Mouse (Mus musculus) heart, postnatal 0 days (tissue): ENCODE results near the gene Atg2b.

Source experiments
- CTCF ChIP-seq: IDR thresholded peaks from 2 replicates; pipeline ENCODE4 v1.5.1; 2016; ENCODE audit warnings: antibody characterized with exemption, control low read depth, low read depth
- EP300 ChIP-seq: IDR thresholded peaks from 2 replicates; pipeline ENCODE4 v1.6.1; 2016; ENCODE audit warnings: antibody characterized with exemption, low read depth

GRCm38 (mm10) chr12:105697104-105697780 is 12.2 kb upstream of the Atg2b start:
- TF ChIP-seq EP300 (no peak), CTCF (no peak)
